ENCODE assay signal across 8 mouse cellular contexts in the genomic region with DNA sequence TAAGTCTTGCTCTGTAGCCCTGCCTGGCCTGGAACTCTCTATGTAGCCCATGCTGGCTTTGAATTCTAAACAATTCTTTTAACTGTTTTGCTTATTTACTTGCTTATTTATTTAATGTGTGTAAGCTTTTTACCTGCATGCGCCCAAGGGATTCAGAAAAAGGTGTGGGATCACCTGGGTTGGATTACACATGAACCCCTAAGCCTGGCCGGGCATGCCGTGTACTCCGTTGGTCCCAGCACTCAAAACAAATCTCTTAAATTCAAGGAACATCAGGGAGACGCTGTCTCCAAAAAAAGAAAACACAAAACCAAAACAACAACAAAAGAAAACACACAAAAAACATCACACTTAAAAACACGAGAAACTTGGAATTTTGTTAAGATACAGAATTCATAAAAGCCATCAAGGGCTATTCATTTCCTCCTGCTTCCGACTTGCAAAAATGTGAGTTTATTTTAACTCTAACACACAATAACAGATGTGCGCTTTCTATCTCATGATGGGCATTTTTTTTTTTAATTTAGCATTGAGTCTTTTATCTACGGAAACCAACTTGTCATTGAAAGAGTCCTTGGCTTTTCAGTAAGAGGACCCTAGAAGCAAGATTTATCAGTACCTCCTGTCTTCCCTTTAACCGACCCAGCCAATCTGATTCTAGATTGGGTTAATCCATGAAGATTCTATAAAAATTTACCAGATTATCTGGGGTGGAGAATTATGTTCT. TPM values are rescaled to one million over a fixed set of nuclear protein-coding genes. Genes with fewer than 3 reads are reported as not detected.
A peak's percentile ranks its signal among the peaks of the same experiment; 100 is the strongest.
DNase-seq lines count a peak whose midpoint lies in the region; ATAC-seq and TF ChIP-seq lines count a peak whose summit lies in the region.

No protein-coding gene starts in this region.

- no peak for DNase-seq in lung, adult 2 months
- no peak for DNase-seq in lung, postnatal 25 days (ENCODE audit: low spot score)
- DNase-seq in embryonic facial prominence, embryonic 10.5 days (ENCODE audit: low spot score), result no peak
- DNase-seq in midbrain, postnatal 0 days (ENCODE audit: low spot score), result no peak
- DNase-seq in adrenal gland, adult 2 months, result no peak
- no peak for DNase-seq in layer of hippocampus, postnatal 25 days (ENCODE audit: extremely low spot score in 1 of 2, low spot score in 1 of 2)
- DNase-seq in urinary bladder, postnatal 14 days (ENCODE audit: low spot score), result no peak

- peak overlapping the region; percentile 100 for H3K9ac ChIP-seq in hindbrain, embryonic 16.5 days (ENCODE audit: low read depth, low read length)
- peak overlapping the region; percentile 99 for H3K9ac ChIP-seq in midbrain, postnatal 0 days (replicated peaks; ENCODE audit: low read length, poor library complexity, severe bottlenecking)

- no peak for ATAC-seq in hindbrain, embryonic 16.5 days
- no peak for ATAC-seq in midbrain, postnatal 0 days (ENCODE audit: low FRiP score)

- H3K36me3 ChIP-seq in embryonic facial prominence, embryonic 10.5 days (replicated peaks), result peaks cover 17% of the 10 kb centered on the region
- no peaks in the 10 kb centered on the region for H3K36me3 ChIP-seq in hindbrain, embryonic 16.5 days (ENCODE audit: control insufficient read depth, insufficient read depth, low read length)
- H3K36me3 ChIP-seq in midbrain, postnatal 0 days (ENCODE audit: insufficient read depth, low read length), result no peaks in the 10 kb centered on the region

- H3K27ac ChIP-seq in embryonic facial prominence, embryonic 10.5 days (replicated peaks), result peak overlapping the region; percentile 99
- H3K27ac ChIP-seq in hindbrain, embryonic 16.5 days (ENCODE audit: low read depth, low read length), result peak overlapping the region; percentile 98
- H3K27ac ChIP-seq in midbrain, postnatal 0 days (ENCODE audit: low read depth, low read length), result peak overlapping the region; percentile 99

- no peaks in the 10 kb centered on the region for H3K9me3 ChIP-seq in embryonic facial prominence, embryonic 10.5 days
- no peaks in the 10 kb centered on the region for H3K9me3 ChIP-seq in hindbrain, embryonic 16.5 days (ENCODE audit: control insufficient read depth, low read length)
- no peaks in the 10 kb centered on the region for H3K9me3 ChIP-seq in midbrain, postnatal 0 days (ENCODE audit: low read length)

- no peaks in the 10 kb centered on the region for H3K27me3 ChIP-seq in embryonic facial prominence, embryonic 10.5 days (replicated peaks; ENCODE audit: low read depth, poor library complexity, severe bottlenecking)
- no peaks in the 10 kb centered on the region for H3K27me3 ChIP-seq in hindbrain, embryonic 16.5 days (replicated peaks; ENCODE audit: control insufficient read depth, insufficient read depth, low read length)
- H3K27me3 ChIP-seq in midbrain, postnatal 0 days (ENCODE audit: insufficient read depth, low read length), result no peaks in the 10 kb centered on the region

- TF ChIP-seq CTCF in lung, adult 2 months (IDR thresholded peaks at IDR 0.05; ENCODE audit: insufficient read depth, low read length), result no peak
- no peak for TF ChIP-seq CTCF in midbrain, postnatal 0 days (IDR thresholded peaks at IDR 0.05)

- 51% methylated on average over 10 of the region's 10 CpGs for WGBS in lung, adult 2 months
- WGBS in embryonic facial prominence, embryonic 10.5 days, result 70% methylated on average over 10 of the region's 10 CpGs
- 68% methylated on average over 10 of the region's 10 CpGs for WGBS in hindbrain, embryonic 16.5 days
- WGBS in midbrain, postnatal 0 days, result 70% methylated on average over 10 of the region's 10 CpGs

- H3K4me2 ChIP-seq in hindbrain, embryonic 16.5 days (ENCODE audit: low read length), result peak overlapping the region; percentile 65
- peak overlapping the region; percentile 63 for H3K4me2 ChIP-seq in midbrain, postnatal 0 days (ENCODE audit: low read depth, low read length, poor library complexity, severe bottlenecking)

- no peak for TF ChIP-seq POLR2A in lung, adult 2 months (IDR thresholded peaks at IDR 0.05; ENCODE audit: borderline replicate concordance, extremely low read depth, low read depth, low read length)

- H3K4me1 ChIP-seq in lung, adult 2 months (ENCODE audit: control insufficient read depth, insufficient read depth, low read length), result peaks cover 7% of the 10 kb centered on the region
- peaks cover 13% of the 10 kb centered on the region for H3K4me1 ChIP-seq in embryonic facial prominence, embryonic 10.5 days
- peaks cover 14% of the 10 kb centered on the region for H3K4me1 ChIP-seq in hindbrain, embryonic 16.5 days (ENCODE audit: control insufficient read depth, insufficient read depth, low read depth, low read length)
- H3K4me1 ChIP-seq in midbrain, postnatal 0 days (ENCODE audit: insufficient read depth, low read length), result peaks cover 7% of the 10 kb centered on the region

- peak overlapping the region; percentile 95 for H3K4me3 ChIP-seq in lung, adult 2 months (replicated peaks; ENCODE audit: extremely low read depth, low read depth, low read length)
- peak overlapping the region; percentile 90 for H3K4me3 ChIP-seq in embryonic facial prominence, embryonic 10.5 days
- peak overlapping the region; percentile 100 for H3K4me3 ChIP-seq in hindbrain, embryonic 16.5 days (ENCODE audit: low read length)
- peak overlapping the region; percentile 99 for H3K4me3 ChIP-seq in midbrain, postnatal 0 days (ENCODE audit: low read depth, low read length)

RNA-seq across cellular contexts. Expression of a gene that starts 0.7 kb away (rescaled TPM):
- polyA plus RNA-seq in lung, adult 2 months (2012; rRNA removed), result 7.0 and 11.1 TPM in 2 replicates
- 129 and 137 TPM in 2 replicates for polyA plus RNA-seq in embryonic facial prominence, embryonic 10.5 days (2016; fragmentation: Nextera tagmentation; extraction: Ambion mirVana)
- 158 and 160 TPM in 2 replicates for polyA plus RNA-seq in hindbrain, embryonic 16.5 days (2015; fragmentation: Nextera tagmentation; extraction: Ambion mirVana)
- 80.9 and 83.8 TPM in 2 replicates for total RNA-seq in midbrain, postnatal 0 days (2014; rRNA removed)
- 126 and 143 TPM in 2 replicates for polyA plus RNA-seq in midbrain, postnatal 0 days (2015; fragmentation: Nextera tagmentation; extraction: Ambion mirVana)
- 100 to 1,000 TPM; 136 to 390 TPM for total RNA-seq in adrenal gland, adult 2 months (2021)
- 14.5 and 24.4 TPM in 2 replicates for polyA plus RNA-seq in adrenal gland, adult 2 months (2012; rRNA removed)
- total RNA-seq in layer of hippocampus, postnatal 25 days (2021), result 10 to 100 TPM; 57.1 to 57.5 TPM

RNA-seq across cellular contexts. Expression of a gene that starts 42.3 kb away (rescaled TPM):
- 12.2 and 19.2 TPM in 2 replicates for polyA plus RNA-seq in lung, adult 2 months (2012; rRNA removed)
- 604 and 644 TPM in 2 replicates for polyA plus RNA-seq in embryonic facial prominence, embryonic 10.5 days (2016; fragmentation: Nextera tagmentation; extraction: Ambion mirVana)
- polyA plus RNA-seq in hindbrain, embryonic 16.5 days (2015; fragmentation: Nextera tagmentation; extraction: Ambion mirVana), result 284 and 285 TPM in 2 replicates
- total RNA-seq in midbrain, postnatal 0 days (2014; rRNA removed), result 92.5 and 105 TPM in 2 replicates
- 211 and 217 TPM in 2 replicates for polyA plus RNA-seq in midbrain, postnatal 0 days (2015; fragmentation: Nextera tagmentation; extraction: Ambion mirVana)
- total RNA-seq in adrenal gland, adult 2 months (2021), result 1,000 to 10,000 TPM; 1,172 to 1,353 TPM
- 38.9 and 40.1 TPM in 2 replicates for polyA plus RNA-seq in adrenal gland, adult 2 months (2012; rRNA removed)
- 100 to 1,000 TPM; 166 to 180 TPM for total RNA-seq in layer of hippocampus, postnatal 25 days (2021)

RNA-seq across cellular contexts. Expression of a gene that starts 42.4 kb away (rescaled TPM):
- 10.8 and 13.1 TPM in 2 replicates for polyA plus RNA-seq in lung, adult 2 months (2012; rRNA removed)
- polyA plus RNA-seq in embryonic facial prominence, embryonic 10.5 days (2016; fragmentation: Nextera tagmentation; extraction: Ambion mirVana), result 672 and 707 TPM in 2 replicates
- 223 and 242 TPM in 2 replicates for polyA plus RNA-seq in hindbrain, embryonic 16.5 days (2015; fragmentation: Nextera tagmentation; extraction: Ambion mirVana)
- 85.5 and 103 TPM in 2 replicates for total RNA-seq in midbrain, postnatal 0 days (2014; rRNA removed)
- 249 and 263 TPM in 2 replicates for polyA plus RNA-seq in midbrain, postnatal 0 days (2015; fragmentation: Nextera tagmentation; extraction: Ambion mirVana)
- 100 to 1,000 TPM; 618 to 826 TPM for total RNA-seq in adrenal gland, adult 2 months (2021)
- polyA plus RNA-seq in adrenal gland, adult 2 months (2012; rRNA removed), result 64.2 and 81.1 TPM in 2 replicates
- total RNA-seq in layer of hippocampus, postnatal 25 days (2021), result 10 to 100 TPM; 94.6 to 99.5 TPM
